Mouse (Mus musculus): ENCODE results near the gene Gm9958.
A peak's percentile ranks its signal among the peaks of the same experiment; 100 is the strongest.

The Gm9958 gene

GRCm38 (mm10) chr5:90405210-90405609 is 38.2 kb downstream of the Gm9958 start:
- DNase-seq (ENCODE audit: low read depth), result no peak

DNA sequence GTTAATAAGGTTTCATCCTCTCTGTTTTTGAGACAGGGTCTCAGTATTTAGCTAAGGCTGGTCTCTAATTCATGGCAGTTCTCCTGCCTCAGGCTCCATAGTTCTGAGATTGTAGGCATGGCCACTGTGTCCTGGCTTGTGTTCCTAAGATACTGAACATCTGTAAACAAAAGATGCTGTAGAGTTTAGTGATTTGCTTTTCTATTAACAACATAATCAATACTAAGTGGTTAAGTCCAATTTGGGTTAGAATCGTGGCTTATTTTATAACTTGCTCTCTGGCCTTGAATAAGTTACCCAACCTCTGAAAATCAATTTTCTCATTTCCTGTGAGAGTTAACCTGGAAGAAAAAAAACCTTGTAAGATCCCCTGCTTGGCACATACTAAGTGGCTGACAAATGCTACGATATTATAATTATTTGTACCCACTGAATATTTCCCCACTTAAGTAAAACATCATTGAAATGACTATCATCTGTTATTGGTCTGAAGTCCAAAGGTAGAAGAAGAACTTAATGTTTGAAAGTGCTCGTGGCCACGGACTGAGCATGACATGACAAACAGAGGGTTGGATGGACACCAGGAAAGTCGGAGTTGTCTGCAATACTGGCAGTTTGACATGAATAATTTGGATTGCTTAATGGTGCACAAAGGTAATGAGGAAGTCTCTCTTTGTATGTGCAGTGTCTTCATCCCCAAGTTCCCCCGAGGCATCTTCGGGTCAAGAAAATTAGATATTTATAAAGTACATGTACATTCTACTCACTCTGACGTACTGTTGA is 47.3 kb downstream of the Gm9958 start:
- DNase-seq (ENCODE audit: low read depth), result peak; percentile 4

DNA sequence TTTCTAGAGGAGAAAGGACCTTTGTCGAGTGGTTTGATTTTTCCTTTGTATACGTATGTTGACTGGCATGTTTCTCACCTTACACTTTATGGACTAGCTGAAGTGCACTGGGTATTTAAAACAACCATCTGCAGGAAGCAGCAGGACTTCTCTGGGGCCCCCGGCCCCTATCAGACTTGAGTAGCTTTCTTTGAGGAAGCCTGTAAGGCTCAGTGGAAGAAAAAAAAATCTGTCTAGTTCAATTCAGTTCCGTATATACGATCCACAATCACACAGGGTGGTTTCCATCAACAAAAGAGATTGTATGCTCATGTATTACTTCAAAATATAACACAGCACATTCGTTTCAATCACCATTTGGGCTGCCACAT is 47.9 kb downstream of the Gm9958 start:
- DNase-seq (ENCODE audit: low read depth), result peak; percentile 16

Data from c-Kit-positive CD71-negative TER-119-negative erythroid progenitor cells, embryonic 14.5 days (primary cell).